Mouse (Mus musculus): Measurements from ENCODE around the gene Rnf41. TPM values are rescaled to one million over a fixed set of nuclear protein-coding genes. Genes with fewer than 3 reads are reported as not detected.

The Rnf41 gene
- polyA plus RNA-seq, 1 experiment from 2014 or later, result 45.4 TPM

DNA sequence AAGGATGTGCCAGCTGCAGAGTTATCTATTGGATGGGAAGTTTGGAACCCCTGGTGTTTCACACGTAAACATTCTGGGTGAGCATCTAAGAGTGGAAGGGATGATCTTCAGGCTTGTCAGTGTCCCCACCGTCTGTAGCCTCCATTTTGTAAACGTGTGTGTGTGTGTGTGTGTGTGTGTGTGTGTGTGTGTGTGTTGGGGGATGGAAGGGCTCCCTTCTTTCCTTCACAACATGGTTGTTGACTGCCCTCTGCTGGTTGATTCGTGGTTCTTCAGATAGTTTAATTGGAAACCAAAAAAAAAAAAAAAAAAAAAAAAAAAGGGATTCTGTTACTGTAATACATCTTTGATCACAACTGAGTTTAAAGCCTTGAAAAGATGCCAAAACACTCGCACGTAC is 43.8 kb downstream of the Rnf41 start:
- H3K27ac ChIP-seq, result no peak overlapping the region
- H3K4me2 ChIP-seq, result peak overlapping the region; percentile 44
- H3K36me3 ChIP-seq, result no peaks in the 10 kb centered on the region
- H3K27me3 ChIP-seq, result no peaks in the 10 kb centered on the region
- H3K9ac ChIP-seq, result no peak overlapping the region
- peaks cover 3% of the 10 kb centered on the region for H3K4me1 ChIP-seq
- WGBS, result 3% methylated on average over 6 of the region's 6 CpGs
- no peak for ATAC-seq (ENCODE audit: insufficient number of reproducible peaks, insufficient read depth, low FRiP score, low TSS enrichment, low read depth)
- peak overlapping the region; percentile 26 for H3K4me3 ChIP-seq
- H3K9me3 ChIP-seq, result no peaks in the 10 kb centered on the region

DNA sequence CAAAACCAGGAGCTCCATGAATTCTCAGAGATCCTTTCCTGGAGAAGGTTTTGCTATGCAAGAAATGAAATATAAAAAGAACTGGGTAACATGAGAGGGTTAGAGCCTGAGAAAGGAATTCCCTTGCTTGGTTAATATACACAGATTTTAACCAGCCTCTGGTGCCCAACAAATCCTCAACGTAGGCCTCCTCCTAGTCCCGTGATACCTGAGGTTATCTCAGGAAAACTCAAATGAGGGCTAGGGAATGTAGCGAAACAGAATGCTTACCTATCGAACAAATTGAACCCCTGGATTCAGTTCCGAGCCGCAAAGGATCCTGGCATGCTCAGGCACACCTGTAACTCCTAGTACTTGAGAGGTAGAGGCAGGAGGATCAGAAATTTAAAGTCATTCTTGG is 46.2 kb downstream of the Rnf41 start:
- Histone ChIP-seq H3K9ac (no peak overlapping the region), H3K9me3 (no peaks in the 10 kb centered on the region), H3K36me3 (peaks cover 13% of the 10 kb centered on the region), H3K4me2 (peak overlapping the region; percentile 89), H3K27ac (no peak overlapping the region), H3K4me3 (0 out of 2 replicates have a peak overlapping the region, but pooled peaks have one; percentile 77), H3K4me1 (peaks cover 13% of the 10 kb centered on the region), H3K27me3 (no peaks in the 10 kb centered on the region)
- no peak for ATAC-seq (ENCODE audit: insufficient number of reproducible peaks, insufficient read depth, low FRiP score, low TSS enrichment, low read depth)
- WGBS, result 77% methylated on average over 6 of the region's 6 CpGs

GRCm38 (mm10) chr10:128458348-128458718 is 46.9 kb downstream of the Rnf41 start:
- Histone ChIP-seq H3K4me3 (peak overlapping the region; percentile 77), H3K4me1 (peaks cover 13% of the 10 kb centered on the region), H3K27me3 (no peaks in the 10 kb centered on the region), H3K4me2 (peak overlapping the region; percentile 89), H3K27ac (peak overlapping the region; percentile 93), H3K9me3 (no peaks in the 10 kb centered on the region), H3K36me3 (peaks cover 19% of the 10 kb centered on the region), H3K9ac (peak overlapping the region; percentile 98)
- under 1% methylated on average over 29 of the region's 29 CpGs for WGBS
- ATAC-seq (ENCODE audit: insufficient number of reproducible peaks, insufficient read depth, low FRiP score, low TSS enrichment, low read depth), result peak; percentile 65

DNA sequence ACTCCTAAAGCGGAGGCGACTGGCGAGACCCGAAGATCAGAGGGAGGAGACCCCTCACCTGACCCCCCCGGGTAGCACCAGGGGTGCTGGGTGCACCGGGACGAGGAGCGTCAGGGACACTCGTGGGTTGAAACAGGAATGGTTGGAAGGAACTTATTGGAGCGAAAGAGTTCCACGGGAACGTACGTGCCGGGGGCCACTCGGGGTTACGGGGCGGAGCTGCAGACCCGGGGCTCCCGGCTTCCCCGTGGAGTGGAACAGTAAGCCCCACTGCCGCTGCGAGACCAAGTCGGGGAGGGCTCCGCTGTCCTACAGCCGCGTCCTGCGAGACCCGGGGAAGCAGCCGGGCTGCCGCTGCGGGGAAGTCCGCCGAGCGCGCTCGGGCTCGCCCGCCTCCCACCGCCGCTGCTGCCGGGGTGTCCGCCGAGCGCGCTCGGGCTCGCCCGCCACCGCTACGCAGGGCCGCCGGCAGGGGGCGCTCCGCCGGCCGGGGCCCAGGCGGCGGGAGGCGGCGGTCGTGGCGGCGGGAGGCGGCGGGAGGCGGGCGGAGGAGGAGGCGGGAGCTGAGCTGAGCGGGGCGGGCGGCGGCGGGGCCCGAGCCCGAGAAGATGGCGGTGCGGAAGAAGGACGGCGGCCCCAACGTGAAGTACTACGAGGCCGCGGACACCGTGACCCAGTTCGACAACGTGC is 47.4 kb downstream of the Rnf41 start, which contains the start of gene Smarcc2:
Gene Smarcc2 (plus strand): TSS at position 530 of the 690 bp plus-strand sequence.
- Histone ChIP-seq H3K27ac (peak within 1 kb of the TSS; percentile 93), H3K9ac (peak within 1 kb of the TSS; percentile 98), H3K9me3 (no peaks in the 10 kb centered on the region), H3K4me3 (peak within 1 kb of the TSS; percentile 77), H3K27me3 (no peaks in the 10 kb centered on the region), H3K4me1 (peaks cover 13% of the 10 kb centered on the region), H3K4me2 (peak within 1 kb of the TSS; percentile 89), H3K36me3 (peaks cover 24% of the 10 kb centered on the region)
- ATAC-seq (ENCODE audit: insufficient number of reproducible peaks, insufficient read depth, low FRiP score, low TSS enrichment, low read depth), result peak; percentile 72
- under 1% methylated on average over 74 of the region's 86 CpGs for WGBS

GRCm38 (mm10) chr10:128459409-128460269 is 48.2 kb downstream of the Rnf41 start:
- H3K4me2 ChIP-seq, result peak overlapping the region; percentile 89
- H3K27me3 ChIP-seq, result no peaks in the 10 kb centered on the region
- no peaks in the 10 kb centered on the region for H3K9me3 ChIP-seq
- peaks cover 32% of the 10 kb centered on the region for H3K36me3 ChIP-seq
- H3K4me3 ChIP-seq, result peak overlapping the region; percentile 77
- WGBS, result 1% methylated on average over 31 of the region's 67 CpGs
- peak overlapping the region; percentile 98 for H3K9ac ChIP-seq
- H3K4me1 ChIP-seq, result peaks cover 13% of the 10 kb centered on the region
- peak; percentile 40; the same call in 1 of the 2 replicates for ATAC-seq (ENCODE audit: insufficient number of reproducible peaks, insufficient read depth, low FRiP score, low TSS enrichment, low read depth)
- peak overlapping the region; percentile 93 for H3K27ac ChIP-seq

DNA sequence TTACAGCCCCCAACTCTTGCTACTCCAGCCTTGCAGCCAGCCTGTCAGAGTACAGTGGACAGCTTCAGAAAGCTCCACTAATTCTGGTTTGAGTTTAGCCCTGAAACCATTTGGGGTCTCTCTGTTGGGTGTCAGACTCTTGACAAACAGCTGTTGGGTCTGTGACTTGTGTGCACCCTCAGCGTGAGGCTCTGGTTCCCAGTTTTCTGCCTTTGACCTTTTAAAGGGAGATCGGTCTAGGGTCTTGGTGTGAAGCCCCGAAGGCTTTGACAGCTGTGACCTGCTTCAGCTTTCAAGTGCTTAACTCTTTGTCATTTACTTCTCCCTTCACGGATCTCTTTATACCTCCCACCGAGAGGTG is 48.8 kb downstream of the Rnf41 start:
- Histone ChIP-seq H3K9me3 (no peaks in the 10 kb centered on the region), H3K27me3 (no peaks in the 10 kb centered on the region), H3K9ac (peak overlapping the region; percentile 98), H3K4me1 (peaks cover 13% of the 10 kb centered on the region), H3K4me3 (peak overlapping the region; percentile 77), H3K4me2 (peak overlapping the region; percentile 89), H3K36me3 (peaks cover 38% of the 10 kb centered on the region), H3K27ac (no peak overlapping the region)
- no peak for ATAC-seq (ENCODE audit: insufficient number of reproducible peaks, insufficient read depth, low FRiP score, low TSS enrichment, low read depth)
- WGBS, result 3% methylated on average over 5 of the region's 5 CpGs

GRCm38 (mm10) chr10:128474366-128474765 is 62.9 kb downstream of the Rnf41 start:
- Histone ChIP-seq H3K36me3 (peaks cover 93% of the 10 kb centered on the region), H3K27ac (no peak overlapping the region), H3K4me2 (no peak overlapping the region), H3K27me3 (no peaks in the 10 kb centered on the region), H3K4me3 (no peak overlapping the region), H3K9me3 (no peaks in the 10 kb centered on the region), H3K9ac (no peak overlapping the region), H3K4me1 (no peaks in the 10 kb centered on the region)
- 86% methylated on average over 12 of the region's 12 CpGs for WGBS
- no peak for ATAC-seq (ENCODE audit: insufficient number of reproducible peaks, insufficient read depth, low FRiP score, low TSS enrichment, low read depth)

GRCm38 (mm10) chr10:128486370-128486769 is 74.9 kb downstream of the Rnf41 start:
- no peak overlapping the region for H3K4me3 ChIP-seq
- 90% methylated on average over 7 of the region's 7 CpGs for WGBS
- no peak overlapping the region for H3K4me2 ChIP-seq
- H3K9ac ChIP-seq, result no peak overlapping the region
- H3K36me3 ChIP-seq, result peaks cover 97% of the 10 kb centered on the region
- ATAC-seq (ENCODE audit: insufficient number of reproducible peaks, insufficient read depth, low FRiP score, low TSS enrichment, low read depth), result no peak
- no peaks in the 10 kb centered on the region for H3K27me3 ChIP-seq
- H3K4me1 ChIP-seq, result peaks cover 13% of the 10 kb centered on the region
- H3K27ac ChIP-seq, result no peak overlapping the region
- H3K9me3 ChIP-seq, result no peaks in the 10 kb centered on the region

GRCm38 (mm10) chr10:128487861-128488712 is 76.6 kb downstream of the Rnf41 start:
- 90% methylated on average over 22 of the region's 22 CpGs for WGBS
- no peaks in the 10 kb centered on the region for H3K9me3 ChIP-seq
- no peak overlapping the region for H3K4me2 ChIP-seq
- H3K27ac ChIP-seq, result no peak overlapping the region
- H3K36me3 ChIP-seq, result peaks cover 86% of the 10 kb centered on the region
- no peaks in the 10 kb centered on the region for H3K27me3 ChIP-seq
- H3K4me3 ChIP-seq, result no peak overlapping the region
- ATAC-seq (ENCODE audit: insufficient number of reproducible peaks, insufficient read depth, low FRiP score, low TSS enrichment, low read depth), result no peak
- H3K4me1 ChIP-seq, result peaks cover 25% of the 10 kb centered on the region
- H3K9ac ChIP-seq, result no peak overlapping the region

DNA sequence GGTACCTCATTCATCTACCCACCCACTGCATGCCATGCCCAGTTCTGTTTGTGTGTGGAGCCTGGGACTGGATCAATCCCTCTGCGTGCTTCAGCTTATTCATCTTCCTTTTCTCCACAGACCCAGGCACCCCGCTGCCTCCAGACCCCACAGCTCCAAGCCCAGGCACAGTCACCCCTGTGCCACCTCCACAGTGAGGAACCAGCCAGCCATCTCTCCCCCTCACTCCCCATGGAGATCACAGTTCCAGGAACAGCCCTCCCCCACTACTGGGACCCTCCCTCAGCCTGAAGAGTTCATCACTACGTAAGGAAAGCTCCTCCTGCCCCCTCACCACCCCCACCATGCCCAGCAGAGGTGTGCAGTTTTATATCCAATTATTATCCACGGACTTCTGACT is 77.3 kb downstream of the Rnf41 start:
- H3K9ac ChIP-seq, result no peak overlapping the region
- no peak overlapping the region for H3K4me3 ChIP-seq
- H3K27ac ChIP-seq, result no peak overlapping the region
- no peaks in the 10 kb centered on the region for H3K9me3 ChIP-seq
- no peak for ATAC-seq (ENCODE audit: insufficient number of reproducible peaks, insufficient read depth, low FRiP score, low TSS enrichment, low read depth)
- H3K4me2 ChIP-seq, result no peak overlapping the region
- peaks cover 79% of the 10 kb centered on the region for H3K36me3 ChIP-seq
- peaks cover 25% of the 10 kb centered on the region for H3K4me1 ChIP-seq
- H3K27me3 ChIP-seq, result no peaks in the 10 kb centered on the region
- WGBS, result 81% methylated on average over 4 of the region's 4 CpGs

GRCm38 (mm10) chr10:128489380-128489779 is 77.9 kb downstream of the Rnf41 start:
- Histone ChIP-seq H3K9ac (no peak overlapping the region; the same call in 1 of the 2 replicates), H3K4me1 (peaks cover 25% of the 10 kb centered on the region), H3K9me3 (no peaks in the 10 kb centered on the region), H3K27me3 (no peaks in the 10 kb centered on the region), H3K27ac (0 out of 2 replicates have a peak overlapping the region, but pooled peaks have one; percentile 34), H3K4me3 (no peak overlapping the region), H3K36me3 (peaks cover 73% of the 10 kb centered on the region), H3K4me2 (no peak overlapping the region)
- 72% methylated on average over 5 of the region's 5 CpGs for WGBS
- ATAC-seq (ENCODE audit: insufficient number of reproducible peaks, insufficient read depth, low FRiP score, low TSS enrichment, low read depth), result no peak

All from embryonic facial prominence, embryonic 13.5 days (tissue).